Mouse (Mus musculus) spleen, postnatal 36 days (tissue): ENCODE data around the gene Gm7358.
"Not testable (repeated sequence)": the region's sequence is repeated elsewhere in the genome, so short reads cannot be mapped to it uniquely, and the experiment has no call there.

Experiments
- DNase-seq, 2 experiments: peaks; one replicate each; pipeline ENCODE4 v3.0.0; 2022; ENCODE audit warnings: low spot score in 2 of 2, mixed read lengths in 1 of 2

The Gm7358 gene

GRCm38 (mm10) chr17:14059431-14059830 is at the start of gene Gm7358:
Gm7358 (minus strand) TSS chr17:14059531.
- not testable (repeated sequence) for DNase-seq

- DNase-seq, result not testable (repeated sequence)
These were observed 43.7 kb upstream of the Gm7358 start for GRCm38 (mm10) chr17:14103018-14103417.

- not testable (repeated sequence) for DNase-seq
These were observed 42.2 kb upstream of the Gm7358 start for GRCm38 (mm10) chr17:14101446-14101980.

- not testable (repeated sequence) for DNase-seq
These were observed 40.6 kb upstream of the Gm7358 start for GRCm38 (mm10) chr17:14099886-14100285.

- not testable (repeated sequence) for DNase-seq
These were observed 34.8 kb upstream of the Gm7358 start for GRCm38 (mm10) chr17:14094165-14094564.

GRCm38 (mm10) chr17:14086629-14087028 is 27.3 kb upstream of the Gm7358 start:
- not testable (repeated sequence) for DNase-seq

- DNase-seq, result not testable (repeated sequence)
These were observed 17.5 kb downstream of the Gm7358 start for GRCm38 (mm10) chr17:14041880-14042279.

GRCm38 (mm10) chr17:14037012-14037411 is 22.3 kb downstream of the Gm7358 start:
- DNase-seq, result not testable (repeated sequence)

GRCm38 (mm10) chr17:14036113-14036512 is 23.2 kb downstream of the Gm7358 start:
- not testable (repeated sequence) for DNase-seq
